Mouse (Mus musculus) hindbrain, embryonic 13.5 days (tissue): ENCODE results near the gene Pofut2. TPM values are rescaled to one million over a fixed set of nuclear protein-coding genes. Genes with fewer than 3 reads are reported as not detected.

ENCODE experiments used
- ATAC-seq: fragments of 200-750 bp; cut with Nextera tagmentation; 2 replicates; pipeline ENCODE4 v1.8.0; 2017; ENCODE audit warnings: moderate TSS enrichment; ENCODE audit not compliant: low FRiP score
- H3K27ac ChIP-seq: fragments of 300-500 bp; sonication (generic); 2 replicates; pipeline ENCODE4 v1.5.1; 2015; ENCODE audit warnings: inconsistent platforms, mild to moderate bottlenecking, moderate library complexity
- H3K27me3 ChIP-seq: fragments of 300-500 bp; sonication (generic); 2 replicates; pipeline ENCODE4 v1.6.1; 2015; ENCODE audit warnings: mild to moderate bottlenecking, inconsistent platforms
- H3K36me3 ChIP-seq: fragments of 300-500 bp; sonication (generic); 2 replicates; pipeline ENCODE4 v1.6.1; 2015; ENCODE audit warnings: mild to moderate bottlenecking, inconsistent platforms
- H3K4me1 ChIP-seq: fragments of 300-500 bp; sonication (generic); replicated peaks from 2 replicates; pipeline ENCODE4 v1.6.1; 2015; ENCODE audit warnings: inconsistent platforms
- H3K4me2 ChIP-seq: fragments of 300-500 bp; sonication (generic); 2 replicates; pipeline ENCODE4 v1.6.1; 2015; ENCODE audit warnings: inconsistent platforms, mild to moderate bottlenecking, moderate library complexity
- H3K4me3 ChIP-seq: fragments of 300-500 bp; sonication (generic); 2 replicates; pipeline ENCODE4 v1.5.1; 2015; ENCODE audit warnings: mild to moderate bottlenecking, inconsistent platforms
- H3K9ac ChIP-seq: fragments of 300-500 bp; sonication (generic); 2 replicates; pipeline ENCODE4 v1.6.1; 2015; ENCODE audit warnings: mild to moderate bottlenecking, inconsistent platforms
- H3K9me3 ChIP-seq: fragments of 300-500 bp; sonication (generic); 2 replicates; pipeline ENCODE4 v1.6.1; 2016; ENCODE audit warnings: inconsistent platforms
- WGBS: fragments of 180-500 bp; shearing (Covaris S2); methylation state at CpG from one replicate; pipeline ENCODE4 v1.1.7; 2015; 5-methylcytosine and 5-hydroxymethylcytosine counted together
- polyA plus RNA-seq: library from polyadenylated mRNA; unstranded; fragments of >200 nt; fragmentation: Nextera tagmentation; extraction: Ambion mirVana; gene quantifications from 2 replicates; pipeline ENCODE4 v1.2.1, GENCODE M21; 2015

Gene Pofut2
- polyA plus RNA-seq, 1 experiment from 2014 or later: 57.3 TPM

DNA sequence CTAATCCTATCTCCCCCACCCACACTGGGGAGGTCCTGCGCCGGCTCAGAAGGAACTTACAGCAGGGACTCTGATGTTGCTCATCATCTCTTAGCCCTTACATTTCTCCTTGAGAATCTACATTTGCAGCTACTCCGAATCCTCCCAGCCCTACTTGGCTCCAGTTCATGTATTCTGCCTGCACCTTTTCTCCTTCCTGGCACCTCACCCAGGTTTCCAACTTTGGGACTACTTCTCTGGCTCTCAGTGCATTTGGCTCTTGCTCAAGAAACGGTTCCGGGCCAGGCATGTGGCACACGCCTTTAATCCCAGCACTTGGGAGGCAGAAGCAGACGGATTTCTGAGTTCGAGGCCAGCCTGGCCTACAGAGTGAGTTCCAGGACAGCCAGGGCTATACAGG is 28.6 kb downstream of the Pofut2 start:
- H3K4me2 ChIP-seq: no peak overlapping the region
- no peaks in the 10 kb centered on the region for H3K9me3 ChIP-seq
- no peak overlapping the region for H3K27ac ChIP-seq
- H3K27me3 ChIP-seq: no peaks in the 10 kb centered on the region
- H3K4me3 ChIP-seq: no peak overlapping the region
- H3K4me1 ChIP-seq: peaks cover 14% of the 10 kb centered on the region; the same call in 1 of the 2 replicates
- 90% methylated on average over 8 of the region's 8 CpGs for WGBS
- no peak overlapping the region for H3K9ac ChIP-seq
- ATAC-seq: no peak
- no peaks in the 10 kb centered on the region for H3K36me3 ChIP-seq

DNA sequence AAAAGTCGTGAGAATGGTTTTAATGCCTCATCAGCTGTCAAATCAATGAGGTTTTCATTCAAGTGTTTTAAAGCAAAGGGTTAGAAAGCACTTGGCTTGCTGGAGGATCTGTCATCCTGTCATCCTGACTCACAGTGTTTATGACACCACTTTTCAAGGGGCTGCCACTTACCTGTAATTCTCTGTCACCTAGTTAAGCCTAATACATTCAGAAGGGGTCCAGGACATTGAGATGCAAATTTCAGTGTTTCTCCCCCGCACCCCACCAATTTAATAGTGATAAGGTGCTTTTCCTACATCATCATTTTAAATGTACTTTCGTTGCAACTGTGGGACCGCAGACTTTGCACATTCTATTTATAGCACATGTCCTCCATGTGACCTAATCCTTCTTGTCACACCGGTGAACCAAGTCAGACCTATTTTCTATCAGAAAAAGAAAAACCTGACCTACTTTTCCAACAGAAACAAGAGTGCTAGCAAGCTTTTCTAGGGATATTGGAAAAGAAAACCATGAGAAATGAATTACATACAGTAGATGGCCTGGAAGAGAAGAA is 29.7 kb downstream of the Pofut2 start:
- ATAC-seq: no peak
- no peaks in the 10 kb centered on the region for H3K27me3 ChIP-seq
- 76% methylated on average over 5 of the region's 5 CpGs for whole genome bisulfite sequencing

DNA sequence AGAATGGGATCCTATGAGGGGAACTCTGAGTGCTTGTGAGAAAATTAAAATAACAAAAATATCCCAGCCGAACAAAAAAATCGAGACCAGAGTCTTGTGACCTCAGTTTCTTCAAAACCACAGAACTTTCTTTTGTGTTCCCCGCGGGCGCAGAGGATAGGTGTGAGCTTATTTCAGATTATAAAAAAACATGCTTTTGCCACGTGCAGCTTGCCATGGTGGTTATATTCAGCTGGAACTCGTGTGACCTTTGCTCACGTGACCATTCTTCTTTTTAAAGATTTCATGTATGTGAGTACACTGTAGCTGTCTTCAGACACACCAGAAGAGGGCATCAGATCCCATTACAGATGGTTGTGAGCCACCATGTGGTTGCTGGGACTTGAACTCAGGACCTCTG is 30.5 kb downstream of the Pofut2 start:
- Histone ChIP-seq H3K27me3 (no peaks in the 10 kb centered on the region), H3K4me3 (no peak overlapping the region), H3K9ac (no peak overlapping the region), H3K27ac (no peak overlapping the region), H3K4me2 (no peak overlapping the region), H3K4me1 (peaks cover 3% of the 10 kb centered on the region; the same call in 1 of the 2 replicates), H3K36me3 (peaks cover 15% of the 10 kb centered on the region), H3K9me3 (no peaks in the 10 kb centered on the region)
- 94% methylated on average over 8 of the region's 8 CpGs for WGBS
- no peak for ATAC-seq

More for the DNA sequence above, 29.7 kb downstream of the Pofut2 start:
- Histone ChIP-seq H3K4me3 (no peak overlapping the region), H3K4me2 (no peak overlapping the region), H3K36me3 (peaks cover 8% of the 10 kb centered on the region; the same call in 1 of the 2 replicates), H3K27ac (no peak overlapping the region), H3K9me3 (no peaks in the 10 kb centered on the region), H3K4me1 (peaks cover 10% of the 10 kb centered on the region; the same call in 1 of the 2 replicates), H3K9ac (no peak overlapping the region)

DNA sequence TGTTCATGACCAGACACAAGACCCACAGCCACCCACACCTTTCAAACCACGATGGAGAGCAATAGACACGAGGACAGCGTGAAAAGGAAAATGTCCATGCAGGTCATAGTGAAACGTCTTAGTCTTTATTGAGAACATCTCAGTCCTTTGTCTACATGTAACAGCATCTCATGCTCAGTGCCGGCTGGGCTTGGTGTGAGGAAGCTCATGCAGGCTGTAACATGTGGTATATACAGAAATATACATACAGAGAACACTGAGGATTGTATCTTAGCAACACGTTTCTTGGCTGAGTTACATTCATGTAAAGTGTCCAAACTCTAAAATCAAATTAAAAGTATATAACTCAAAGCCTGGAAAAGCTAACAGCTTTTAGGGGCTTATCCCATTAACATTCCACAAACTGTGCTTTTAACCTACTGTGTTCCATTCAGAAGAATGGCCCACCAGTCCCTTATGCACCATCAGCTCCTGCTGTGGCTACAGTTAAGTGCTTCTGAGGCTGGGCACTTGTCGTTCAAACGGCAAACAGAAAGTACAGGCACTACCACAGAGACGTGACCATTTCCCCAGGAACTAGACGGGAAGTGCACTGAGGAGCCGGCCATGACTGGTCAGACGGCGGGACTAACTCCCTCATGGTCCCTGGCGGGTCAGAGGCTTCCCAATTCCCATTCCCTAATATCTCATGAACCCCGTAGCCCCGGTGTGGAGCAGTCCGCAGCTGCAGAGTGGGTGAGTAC is 31.8 kb downstream of the Pofut2 start:
- no peak overlapping the region for H3K9ac ChIP-seq
- H3K4me1 ChIP-seq: no peaks in the 10 kb centered on the region
- no peak overlapping the region for H3K4me2 ChIP-seq
- no peaks in the 10 kb centered on the region for H3K27me3 ChIP-seq
- H3K4me3 ChIP-seq: no peak overlapping the region
- ATAC-seq: no peak
- WGBS: 82% methylated on average over 17 of the region's 17 CpGs
- no peaks in the 10 kb centered on the region for H3K9me3 ChIP-seq
- H3K27ac ChIP-seq: no peak overlapping the region
- H3K36me3 ChIP-seq: peaks cover 27% of the 10 kb centered on the region

DNA sequence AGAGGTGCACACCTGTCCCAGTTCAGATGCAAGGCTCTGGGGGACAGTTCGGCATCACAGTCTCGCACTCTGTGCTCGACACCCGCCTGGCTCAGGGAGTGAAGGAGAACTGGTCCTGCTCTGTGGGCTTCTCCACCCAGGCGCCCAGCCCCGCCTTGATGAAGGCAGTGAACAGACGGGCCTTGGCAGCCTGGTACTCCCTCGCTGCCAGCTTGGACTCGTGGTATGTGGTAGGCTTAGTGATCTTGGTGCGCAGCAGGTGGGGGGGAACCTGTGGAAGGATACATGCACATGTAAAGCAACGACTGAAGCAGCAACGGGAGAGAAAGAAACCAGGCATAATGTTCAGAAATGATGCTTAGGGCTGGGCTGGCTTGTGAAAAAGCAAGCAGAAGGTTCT is 35.7 kb downstream of the Pofut2 start:
- Histone ChIP-seq H3K9me3 (no peaks in the 10 kb centered on the region), H3K27ac (no peak overlapping the region), H3K27me3 (no peaks in the 10 kb centered on the region), H3K4me1 (no peaks in the 10 kb centered on the region), H3K4me2 (no peak overlapping the region), H3K36me3 (peaks cover 43% of the 10 kb centered on the region), H3K9ac (no peak overlapping the region), H3K4me3 (no peak overlapping the region)
- 91% methylated on average over 12 of the region's 12 CpGs for WGBS
- no peak for ATAC-seq

DNA sequence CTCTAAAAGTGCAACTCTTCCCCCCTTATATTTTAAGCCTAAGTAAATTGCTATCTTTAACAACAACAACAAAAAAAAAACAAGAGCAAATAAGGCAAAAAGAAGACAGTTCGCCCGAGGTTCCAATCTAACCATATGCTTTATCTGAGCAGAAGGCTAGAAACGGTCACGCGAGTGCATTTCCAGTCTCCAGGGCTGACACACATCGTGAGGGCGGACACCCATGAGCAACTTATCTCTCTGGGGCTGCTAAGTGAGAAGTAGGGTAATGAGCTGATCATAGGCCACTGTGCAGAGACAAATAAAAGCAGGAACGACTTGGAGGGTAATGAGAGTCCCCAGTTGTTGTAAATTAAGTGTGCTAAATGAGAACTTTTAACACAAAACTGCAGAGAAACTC is 39.6 kb downstream of the Pofut2 start:
- H3K9ac ChIP-seq: no peak overlapping the region
- ATAC-seq: no peak
- H3K9me3 ChIP-seq: no peaks in the 10 kb centered on the region
- no peaks in the 10 kb centered on the region for H3K27me3 ChIP-seq
- WGBS: 88% methylated on average over 8 of the region's 8 CpGs
- H3K27ac ChIP-seq: no peak overlapping the region
- H3K4me2 ChIP-seq: no peak overlapping the region
- H3K4me3 ChIP-seq: no peak overlapping the region
- no peaks in the 10 kb centered on the region for H3K4me1 ChIP-seq
- peaks cover 52% of the 10 kb centered on the region for H3K36me3 ChIP-seq

DNA sequence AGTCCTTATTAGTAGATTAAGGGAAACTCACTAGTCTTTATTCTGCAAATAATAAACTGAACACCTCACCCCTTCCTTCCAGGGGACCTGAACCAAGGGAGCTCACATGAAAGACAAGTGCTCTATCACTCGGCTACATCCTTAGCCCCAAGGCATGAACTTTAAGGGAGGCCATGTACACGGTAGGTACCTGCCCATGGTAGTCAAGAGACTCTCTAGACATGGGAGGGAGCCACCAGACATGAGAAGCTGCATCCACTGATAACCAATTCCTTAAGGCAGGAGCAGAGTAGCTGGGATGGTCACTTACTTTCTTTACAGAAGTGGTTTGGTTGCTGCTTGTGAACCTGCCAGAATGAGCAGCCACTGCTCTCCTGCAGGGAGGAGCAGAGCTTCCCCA is 40.2 kb downstream of the Pofut2 start:
- H3K4me3 ChIP-seq: no peak overlapping the region
- 93% methylated on average over 2 of the region's 2 CpGs for WGBS
- ATAC-seq: no peak
- H3K9ac ChIP-seq: no peak overlapping the region
- no peaks in the 10 kb centered on the region for H3K9me3 ChIP-seq
- H3K4me1 ChIP-seq: no peaks in the 10 kb centered on the region
- H3K27me3 ChIP-seq: no peaks in the 10 kb centered on the region
- peaks cover 48% of the 10 kb centered on the region for H3K36me3 ChIP-seq
- no peak overlapping the region for H3K4me2 ChIP-seq
- no peak overlapping the region for H3K27ac ChIP-seq

DNA sequence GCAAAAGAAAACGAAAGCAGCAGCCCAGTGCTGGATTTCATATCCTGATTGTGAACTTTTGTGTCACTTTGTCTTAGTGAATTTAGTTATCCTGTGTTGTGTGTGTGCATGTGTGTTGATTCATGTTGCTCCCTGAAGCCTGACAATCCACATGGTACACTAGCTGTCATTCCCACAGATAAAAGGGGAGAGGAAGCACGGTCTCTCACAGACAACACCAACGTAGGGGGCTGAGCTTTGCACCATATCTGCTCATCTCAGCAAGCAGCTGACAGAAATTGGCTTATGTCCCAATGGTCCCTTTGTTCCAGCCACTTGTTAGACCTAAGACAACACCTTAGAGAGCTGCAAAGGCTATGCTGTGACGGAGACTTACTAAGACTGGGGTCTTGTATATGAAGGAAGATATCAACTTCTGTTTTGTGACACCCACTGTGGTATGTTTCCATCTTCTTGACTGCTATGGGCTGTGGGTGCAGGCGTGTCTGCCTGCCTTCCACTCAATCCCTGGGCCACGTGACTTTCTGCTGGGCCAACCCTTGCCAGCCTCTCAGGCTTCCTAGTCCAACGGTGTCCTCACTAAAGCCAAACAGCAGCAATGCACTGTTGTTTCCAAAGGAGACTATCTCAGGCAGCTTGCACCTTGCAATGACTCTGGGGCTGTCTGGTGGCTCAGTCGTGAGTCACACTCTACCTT is 41.4 kb downstream of the Pofut2 start:
- H3K9me3 ChIP-seq: no peaks in the 10 kb centered on the region
- H3K9ac ChIP-seq: no peak overlapping the region
- H3K4me1 ChIP-seq: peaks cover 11% of the 10 kb centered on the region
- no peaks in the 10 kb centered on the region for H3K27me3 ChIP-seq
- no peak for ATAC-seq
- H3K27ac ChIP-seq: no peak overlapping the region
- no peak overlapping the region for H3K4me2 ChIP-seq
- peaks cover 36% of the 10 kb centered on the region for H3K36me3 ChIP-seq
- no peak overlapping the region for H3K4me3 ChIP-seq
- WGBS: 91% methylated on average over 8 of the region's 8 CpGs

DNA sequence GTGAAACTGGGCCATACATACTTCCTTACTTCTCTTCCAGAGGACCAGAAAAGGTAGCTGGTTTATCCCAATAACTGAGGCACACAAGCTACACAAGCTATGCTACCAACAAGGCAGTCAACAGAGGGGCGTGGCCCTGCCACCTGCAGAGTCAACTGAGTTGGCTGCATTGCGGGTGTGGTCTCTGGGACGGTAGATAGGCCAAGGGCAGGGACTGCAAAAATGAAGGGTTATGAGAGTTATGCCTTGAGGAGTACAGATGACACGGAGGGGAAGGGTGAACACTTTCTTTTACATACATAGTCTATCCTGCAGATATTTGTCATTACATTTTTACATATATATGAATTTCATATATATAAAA is 41.9 kb downstream of the Pofut2 start:
- ATAC-seq: no peak

DNA sequence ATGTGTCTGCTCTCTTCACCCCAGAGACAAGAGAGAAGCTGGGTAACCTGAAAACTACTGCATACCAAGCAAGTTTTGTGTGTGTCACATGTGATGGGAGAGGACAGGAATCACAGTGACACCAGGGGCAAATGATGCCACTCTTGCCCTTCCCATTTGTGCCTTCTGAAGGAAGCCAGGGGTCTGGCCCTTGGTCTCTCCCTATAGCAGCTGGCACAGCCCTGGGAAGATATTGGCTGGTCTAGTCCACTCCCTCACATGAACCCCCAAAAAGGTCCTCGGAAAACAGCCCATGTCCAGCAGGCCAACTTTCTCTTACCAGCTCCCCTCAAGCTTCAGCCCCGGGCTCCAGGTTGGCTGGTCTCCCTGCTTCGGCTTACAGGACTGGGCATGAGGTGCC is 45.3 kb downstream of the Pofut2 start:
- H3K4me1 ChIP-seq: peaks cover 23% of the 10 kb centered on the region
- no peak overlapping the region for H3K4me3 ChIP-seq
- no peak overlapping the region for H3K4me2 ChIP-seq
- H3K9ac ChIP-seq: no peak overlapping the region
- no peaks in the 10 kb centered on the region for H3K27me3 ChIP-seq
- H3K36me3 ChIP-seq: peaks cover 19% of the 10 kb centered on the region
- no peaks in the 10 kb centered on the region for H3K9me3 ChIP-seq
- WGBS: 55% methylated on average over 3 of the region's 3 CpGs
- no peak for ATAC-seq
- no peak overlapping the region for H3K27ac ChIP-seq

More for the DNA sequence above, 41.9 kb downstream of the Pofut2 start:
- Histone ChIP-seq H3K36me3 (peaks cover 31% of the 10 kb centered on the region), H3K4me1 (peaks cover 17% of the 10 kb centered on the region), H3K9ac (no peak overlapping the region), H3K4me2 (no peak overlapping the region), H3K4me3 (no peak overlapping the region), H3K27ac (no peak overlapping the region), H3K27me3 (no peaks in the 10 kb centered on the region), H3K9me3 (no peaks in the 10 kb centered on the region)
- WGBS: 90% methylated on average over 4 of the region's 4 CpGs

DNA sequence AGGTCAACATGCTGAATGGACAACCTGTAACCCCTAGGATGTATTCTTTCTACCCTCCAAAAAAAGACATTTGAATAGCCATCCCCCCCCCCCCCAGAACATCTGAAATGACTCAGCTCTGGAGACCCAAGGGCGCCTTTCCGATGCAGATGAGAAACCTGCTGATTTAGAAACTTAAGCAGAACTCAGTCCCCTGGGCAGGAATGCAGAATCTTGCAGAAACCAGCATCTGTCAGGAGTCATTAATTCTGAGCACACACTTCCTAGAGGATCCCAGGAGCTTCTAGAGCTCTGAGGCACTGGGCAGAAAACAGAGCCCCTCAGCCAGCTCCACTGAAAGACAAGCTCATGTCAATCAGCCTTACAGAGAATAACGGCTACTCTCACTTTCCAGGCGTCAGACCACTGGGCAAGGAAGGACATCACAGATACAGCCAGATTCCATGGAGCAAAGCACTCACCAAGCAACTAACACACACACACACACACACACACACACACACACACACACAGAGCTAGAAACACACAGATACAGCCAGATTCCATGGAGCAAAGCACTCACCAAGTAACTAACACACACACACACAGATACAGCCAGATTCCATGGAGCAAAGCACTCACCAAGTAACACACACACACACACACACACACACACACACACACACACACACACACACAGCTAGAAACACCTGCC is 46.0 kb downstream of the Pofut2 start:
- Histone ChIP-seq H3K4me2 (no peak overlapping the region), H3K27ac (peak overlapping the region; percentile 64), H3K9ac (no peak overlapping the region), H3K9me3 (no peaks in the 10 kb centered on the region), H3K27me3 (no peaks in the 10 kb centered on the region), H3K36me3 (peaks cover 13% of the 10 kb centered on the region), H3K4me3 (no peak overlapping the region), H3K4me1 (peaks cover 23% of the 10 kb centered on the region)
- 11% methylated on average over 4 of the region's 4 CpGs for WGBS
- peak; percentile 52; the same call in 1 of the 2 replicates for ATAC-seq

DNA sequence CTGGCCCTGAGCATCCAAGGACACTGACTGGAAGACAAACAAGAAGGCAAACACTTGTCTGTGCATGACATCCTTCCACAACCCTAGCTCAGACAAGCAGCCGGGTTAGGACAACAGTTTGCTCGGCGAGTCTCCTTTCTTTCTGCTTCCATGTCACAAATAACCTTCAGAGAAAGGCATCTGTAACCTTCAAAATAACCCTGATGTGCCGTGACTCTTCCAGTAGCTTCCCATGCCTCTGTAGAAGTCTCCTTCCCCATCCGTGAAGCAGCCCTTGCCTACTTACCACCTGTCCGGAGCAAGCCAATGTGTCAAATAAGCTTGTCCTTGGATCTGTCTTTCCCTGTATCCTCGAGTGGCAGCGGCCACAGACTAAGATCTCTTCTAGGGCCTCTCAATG is 46.7 kb downstream of the Pofut2 start:
- Histone ChIP-seq H3K4me1 (peaks cover 23% of the 10 kb centered on the region), H3K9ac (no peak overlapping the region), H3K9me3 (no peaks in the 10 kb centered on the region), H3K4me3 (no peak overlapping the region), H3K27me3 (no peaks in the 10 kb centered on the region), H3K36me3 (peaks cover 13% of the 10 kb centered on the region), H3K27ac (0 out of 2 replicates have a peak overlapping the region, but pooled peaks have one; percentile 64), H3K4me2 (no peak overlapping the region)
- ATAC-seq: no peak
- WGBS: 69% methylated on average over 8 of the region's 8 CpGs
